Mouse (Mus musculus) midbrain, embryonic 16.5 days (tissue): ENCODE results near the gene Zfp235. TPM values are rescaled to one million over a fixed set of nuclear protein-coding genes. Genes with fewer than 3 reads are reported as not detected.

Experiments
- ATAC-seq: fragments of 200-750 bp; cut with Nextera tagmentation; 2 replicates; pipeline ENCODE4 v1.8.0; 2017; ENCODE audit warnings: moderate TSS enrichment
- H3K27ac ChIP-seq: fragments of 300-500 bp; sonication (generic); 2 replicates; pipeline ENCODE4 v1.5.1; 2014; ENCODE audit warnings: mild to moderate bottlenecking, low read length, mixed read lengths
- H3K27me3 ChIP-seq: fragments of 300-500 bp; sonication (generic); 2 replicates; pipeline ENCODE4 v1.6.1; 2014; ENCODE audit warnings: low read depth, low read length, mixed read lengths; ENCODE audit not compliant: control insufficient read depth, insufficient read depth
- H3K36me3 ChIP-seq: fragments of 300-500 bp; sonication (generic); 2 replicates; pipeline ENCODE4 v1.6.1; 2014; ENCODE audit warnings: mild to moderate bottlenecking, low read length, moderate library complexity, mixed read lengths; ENCODE audit not compliant: control insufficient read depth, insufficient read depth
- H3K4me1 ChIP-seq: fragments of 300-500 bp; sonication (generic); 2 replicates; pipeline ENCODE4 v1.6.1; 2014; ENCODE audit warnings: mild to moderate bottlenecking, low read length, mixed read lengths; ENCODE audit not compliant: control insufficient read depth, insufficient read depth
- H3K4me2 ChIP-seq: fragments of 300-500 bp; sonication (generic); 2 replicates; pipeline ENCODE4 v1.6.1; 2014; ENCODE audit warnings: mild to moderate bottlenecking, low read length, mixed read lengths
- H3K4me3 ChIP-seq: fragments of 300-500 bp; sonication (generic); 2 replicates; pipeline ENCODE4 v1.5.1; 2014; ENCODE audit warnings: low read depth, mild to moderate bottlenecking, low read length, moderate library complexity, mixed read lengths
- H3K9ac ChIP-seq: fragments of 300-500 bp; sonication (generic); 2 replicates; pipeline ENCODE4 v1.6.1; 2014; ENCODE audit warnings: low read depth, low read length, mixed read lengths
- H3K9me3 ChIP-seq: fragments of 300-500 bp; sonication (generic); replicated peaks from 2 replicates; pipeline ENCODE4 v1.6.1; 2014; ENCODE audit warnings: mild to moderate bottlenecking, low read length, mixed read lengths; ENCODE audit not compliant: control insufficient read depth, poor library complexity, severe bottlenecking
- WGBS: fragments of 180-500 bp; shearing (Covaris S2); extraction: QIAGEN DNeasy Blood & Tissue Kit; methylation state at CpG from one replicate; pipeline ENCODE4 v1.1.7; 2014; 5-methylcytosine and 5-hydroxymethylcytosine counted together
- polyA plus RNA-seq: library from polyadenylated mRNA; unstranded; fragments of >200 nt; fragmentation: Nextera tagmentation; extraction: Ambion mirVana; gene quantifications from 2 replicates; pipeline ENCODE4 v1.2.1, GENCODE M21; 2015

Zfp235 gene
- polyA plus RNA-seq, result 23.0 and 24.5 TPM in 2 replicates

DNA sequence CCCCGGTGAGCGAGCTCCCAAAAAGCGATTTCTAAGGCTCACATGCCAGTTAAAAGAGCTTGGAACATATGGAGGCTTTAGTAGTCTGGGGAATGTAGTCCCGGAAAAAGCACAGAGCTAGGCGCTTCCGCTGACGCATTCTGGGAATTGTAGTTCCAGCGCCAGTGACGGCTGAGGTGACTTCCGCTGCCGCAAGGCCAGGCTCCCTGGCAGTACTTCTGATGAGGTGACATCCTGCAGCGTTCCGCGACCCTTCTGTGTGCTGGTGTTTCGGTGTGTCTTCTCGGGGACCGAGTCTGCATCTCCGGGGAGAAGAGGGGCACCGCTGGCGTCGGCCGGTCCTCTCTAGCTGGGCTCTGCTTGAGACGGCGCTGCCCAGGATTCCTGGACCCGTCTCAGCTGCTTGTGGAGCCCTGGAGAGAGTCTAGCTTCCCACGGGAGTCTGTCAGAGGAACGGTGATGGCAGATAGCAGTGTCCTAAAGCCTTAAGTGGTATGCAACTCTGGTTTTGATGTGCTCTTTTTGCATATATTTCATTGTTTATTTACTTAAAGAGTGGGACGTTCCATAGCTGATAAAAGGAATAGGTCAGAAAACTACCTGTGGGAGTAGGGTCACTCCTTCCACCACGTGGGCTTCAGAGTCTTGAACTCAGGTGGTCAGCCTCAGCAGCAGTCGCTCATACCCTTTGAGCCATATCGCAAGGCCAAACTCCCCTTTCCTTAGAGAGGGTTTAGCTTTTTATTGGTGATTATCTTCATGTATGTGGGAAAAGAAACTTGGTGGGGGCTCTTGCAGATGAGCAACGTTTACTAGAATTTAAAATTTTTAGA is at the start of gene Zfp235:
Zfp235 (plus strand) TSS at position 174 of the 833 bp plus-strand sequence.
- ATAC-seq, result peak; percentile 93
- Histone ChIP-seq H3K9me3 (no peaks in the 10 kb centered on the region), H3K27me3 (no peaks in the 10 kb centered on the region), H3K4me2 (peak within 1 kb of the TSS; percentile 86), H3K36me3 (peaks cover 25% of the 10 kb centered on the region), H3K4me3 (peak within 1 kb of the TSS; percentile 57), H3K4me1 (peaks cover 10% of the 10 kb centered on the region), H3K9ac (peak within 1 kb of the TSS; percentile 81), H3K27ac (peak within 1 kb of the TSS; percentile 75)
- 4% methylated on average over 32 of the region's 32 CpGs for WGBS

DNA sequence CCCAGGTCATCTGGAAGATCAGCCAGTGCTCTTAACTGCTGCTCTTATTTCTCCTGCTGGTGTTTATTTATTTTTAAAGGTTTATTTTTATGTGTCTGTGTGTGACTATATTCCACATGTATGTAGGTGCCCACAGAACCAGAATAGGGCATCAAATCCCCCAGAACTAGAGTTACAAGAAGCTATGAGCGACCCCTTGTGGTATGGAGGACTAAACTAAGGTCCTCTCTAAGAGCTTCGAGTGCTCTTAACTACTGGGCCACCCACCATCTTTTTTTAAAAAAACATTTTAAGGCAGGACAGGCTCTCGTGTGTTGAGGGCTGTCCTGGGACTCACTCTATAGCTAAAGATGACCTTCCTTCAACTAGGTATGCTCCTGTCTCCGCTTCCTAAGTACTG is 47.1 kb upstream of the Zfp235 start:
- Histone ChIP-seq H3K4me2 (no peak overlapping the region), H3K4me3 (no peak overlapping the region), H3K27me3 (no peaks in the 10 kb centered on the region), H3K9me3 (peaks cover 9% of the 10 kb centered on the region), H3K27ac (no peak overlapping the region), H3K9ac (no peak overlapping the region), H3K36me3 (peaks cover 31% of the 10 kb centered on the region), H3K4me1 (peaks cover 12% of the 10 kb centered on the region)
- 98% methylated on average over 4 of the region's 4 CpGs for WGBS
- ATAC-seq, result no peak

- Histone ChIP-seq H3K27me3 (no peaks in the 10 kb centered on the region), H3K4me3 (no peak overlapping the region), H3K27ac (no peak overlapping the region), H3K9me3 (peaks cover 7% of the 10 kb centered on the region), H3K9ac (no peak overlapping the region), H3K4me2 (no peak overlapping the region), H3K36me3 (peaks cover 31% of the 10 kb centered on the region), H3K4me1 (peaks cover 9% of the 10 kb centered on the region)
- ATAC-seq, result no peak
- 98% methylated on average over 12 of the region's 12 CpGs for WGBS
These were observed 46.4 kb upstream of the Zfp235 start for GRCm38 (mm10) chr7:24087485-24088125.

GRCm38 (mm10) chr7:24104403-24104802 is 29.6 kb upstream of the Zfp235 start:
- no peaks in the 10 kb centered on the region for H3K27me3 ChIP-seq
- H3K9me3 ChIP-seq, result peaks cover 71% of the 10 kb centered on the region
- H3K4me2 ChIP-seq, result no peak overlapping the region
- no peak overlapping the region for H3K4me3 ChIP-seq
- no peak overlapping the region for H3K27ac ChIP-seq
- ATAC-seq, result no peak
- 97% methylated on average over 9 of the region's 9 CpGs for WGBS
- H3K4me1 ChIP-seq, result no peaks in the 10 kb centered on the region
- H3K36me3 ChIP-seq, result peaks cover 97% of the 10 kb centered on the region
- no peak overlapping the region for H3K9ac ChIP-seq

GRCm38 (mm10) chr7:24105144-24105703 is 28.7 kb upstream of the Zfp235 start:
- no peak overlapping the region for H3K4me3 ChIP-seq
- WGBS, result 95% methylated on average over 18 of the region's 18 CpGs
- H3K36me3 ChIP-seq, result peaks cover 88% of the 10 kb centered on the region
- no peak overlapping the region for H3K4me2 ChIP-seq
- H3K9ac ChIP-seq, result no peak overlapping the region
- no peak overlapping the region for H3K27ac ChIP-seq
- ATAC-seq, result no peak
- H3K4me1 ChIP-seq, result no peaks in the 10 kb centered on the region
- H3K27me3 ChIP-seq, result no peaks in the 10 kb centered on the region
- peaks cover 66% of the 10 kb centered on the region for H3K9me3 ChIP-seq

GRCm38 (mm10) chr7:24110839-24111238 is 23.1 kb upstream of the Zfp235 start:
- H3K9ac ChIP-seq, result no peak overlapping the region
- H3K27ac ChIP-seq, result no peak overlapping the region
- H3K27me3 ChIP-seq, result no peaks in the 10 kb centered on the region
- H3K4me2 ChIP-seq, result no peak overlapping the region
- no peak overlapping the region for H3K4me3 ChIP-seq
- H3K4me1 ChIP-seq, result peaks cover 4% of the 10 kb centered on the region
- H3K36me3 ChIP-seq, result peaks cover 32% of the 10 kb centered on the region
- peaks cover 29% of the 10 kb centered on the region for H3K9me3 ChIP-seq
- WGBS, result 93% methylated on average over 7 of the region's 7 CpGs
- no peak for ATAC-seq

- H3K27ac ChIP-seq, result peak overlapping the region; percentile 57; the same call in 1 of the 2 replicates
- H3K36me3 ChIP-seq, result peaks cover 23% of the 10 kb centered on the region
- WGBS, result 7% methylated on average over 9 of the region's 9 CpGs
- H3K4me3 ChIP-seq, result peak overlapping the region; percentile 57
- peaks cover 20% of the 10 kb centered on the region for H3K9me3 ChIP-seq
- ATAC-seq, result peak; percentile 75; the same call in 1 of the 2 replicates
- no peaks in the 10 kb centered on the region for H3K27me3 ChIP-seq
- peaks cover 4% of the 10 kb centered on the region for H3K4me1 ChIP-seq
- H3K4me2 ChIP-seq, result peak overlapping the region; percentile 80
- H3K9ac ChIP-seq, result peak overlapping the region; percentile 80; the same call in 1 of the 2 replicates
These were observed 22.2 kb upstream of the Zfp235 start for GRCm38 (mm10) chr7:24111772-24112155.

- H3K4me1 ChIP-seq, result peaks cover 4% of the 10 kb centered on the region
- peak within 1 kb of the TSS; percentile 76 for H3K27ac ChIP-seq
- peaks cover 18% of the 10 kb centered on the region for H3K36me3 ChIP-seq
- WGBS, result 2% methylated on average over 23 of the region's 23 CpGs
- H3K27me3 ChIP-seq, result no peaks in the 10 kb centered on the region
- peak within 1 kb of the TSS; percentile 80 for H3K4me2 ChIP-seq
- ATAC-seq, result peak; percentile 97
- peak within 1 kb of the TSS; percentile 80 for H3K9ac ChIP-seq
- peak within 1 kb of the TSS; percentile 57 for H3K4me3 ChIP-seq
- H3K9me3 ChIP-seq, result peaks cover 14% of the 10 kb centered on the region
These were observed 21.7 kb upstream of the Zfp235 start, which contains the start of gene Zfp112 for GRCm38 (mm10) chr7:24112156-24112856. Gene Zfp112, plus strand, starts transcription at chr7:24112314.
